Mouse (Mus musculus) C2C12 (cell line): ENCODE results near the gene Paxbp1. TPM values are rescaled to one million over a fixed set of nuclear protein-coding genes. Genes with fewer than 3 reads are reported as not detected.

Experiments used
- H3K27me3 ChIP-seq: one replicate; pipeline ENCODE4 v1.6.1; 2011; ENCODE audit not compliant: control insufficient read depth, insufficient read depth, insufficient read length
- H3K36me3 ChIP-seq: one replicate; pipeline ENCODE4 v1.6.1; 2011; ENCODE audit not compliant: control insufficient read depth, insufficient read depth
- H3K4me3 ChIP-seq: one replicate; pipeline ENCODE4 v1.5.1; 2011; ENCODE audit warnings: mild to moderate bottlenecking, control low read depth; ENCODE audit not compliant: poor library complexity, insufficient read depth, severe bottlenecking
- H3K79me2 ChIP-seq: one replicate; pipeline ENCODE4 v1.6.1; 2011; ENCODE audit not compliant: control insufficient read depth, insufficient read depth
- H3K79me3 ChIP-seq: one replicate; pipeline ENCODE4 v1.6.1; 2011; ENCODE audit warnings: low read depth, control low read depth
- H3ac ChIP-seq: one replicate; pipeline ENCODE3; 2011; ENCODE audit warnings: low read depth; ENCODE audit not compliant: control insufficient read depth, insufficient read length
- CEBPB ChIP-seq: IDR thresholded peaks from one replicate; pipeline ENCODE4 v1.6.1; 2011; ENCODE audit warnings: low read depth, mild to moderate bottlenecking, control low read depth, moderate library complexity
- CTCF ChIP-seq: IDR thresholded peaks from one replicate; pipeline ENCODE4 v1.5.1; 2011; ENCODE audit not compliant: control insufficient read depth, insufficient read depth, insufficient read length
- FOSL1 ChIP-seq: IDR thresholded peaks from one replicate; pipeline ENCODE4 v1.8.0; 2011; ENCODE audit warnings: mild to moderate bottlenecking, low read length; ENCODE audit not compliant: poor library complexity, insufficient read depth, severe bottlenecking
- MAX ChIP-seq: IDR thresholded peaks from one replicate; pipeline ENCODE4 v1.6.1; 2011; ENCODE audit warnings: mild to moderate bottlenecking, control low read depth
- MYOD1 ChIP-seq: IDR thresholded peaks from one replicate; pipeline ENCODE4 v1.6.1; 2011; ENCODE audit warnings: low read depth; ENCODE audit not compliant: control insufficient read depth, insufficient read length
- MYOG ChIP-seq: IDR thresholded peaks from one replicate; pipeline ENCODE4 v1.6.1; 2011; ENCODE audit not compliant: control insufficient read depth, insufficient read length; ENCODE audit errors: extremely low read depth
- USF1 ChIP-seq: IDR thresholded peaks from one replicate; pipeline ENCODE4 v1.6.1; 2011; ENCODE audit warnings: low read depth, mild to moderate bottlenecking, control low read depth, moderate library complexity
- polyA plus RNA-seq: library from polyadenylated mRNA; unstranded; fragments of >200 nt; fragmentation: generic; extraction: Trizol; gene quantifications from one replicate; pipeline ENCODE4 v1.2.1, GENCODE M21; 2012; ENCODE audit warnings: missing spikeins

Gene Paxbp1
- polyA plus RNA-seq, 1 experiment, result 6.1 TPM

DNA sequence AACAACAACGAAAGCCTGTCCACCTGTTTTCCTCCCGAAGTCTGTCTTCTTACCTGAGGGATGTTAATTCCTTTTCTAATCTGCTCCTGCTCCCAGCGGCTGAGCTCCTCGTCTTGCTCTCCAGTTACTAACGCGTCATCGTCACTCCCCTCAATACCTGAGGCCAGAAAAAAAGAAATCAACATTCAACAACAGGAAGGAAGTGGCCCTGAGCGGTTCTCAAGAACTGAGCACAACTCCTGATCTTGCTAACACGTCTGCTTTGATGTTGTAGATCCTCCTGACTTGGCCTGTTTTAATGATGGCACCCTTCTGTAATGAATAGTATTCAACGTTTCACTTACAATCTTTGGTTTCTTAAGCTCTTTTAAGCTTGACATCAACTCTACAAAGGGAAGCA is 8.5 kb downstream of the Paxbp1 start:
- Histone ChIP-seq H3K79me3 (peaks cover 30% of the 10 kb centered on the region), H3K4me3 (no peak overlapping the region), H3ac (no peak overlapping the region), H3K79me2 (peaks cover 41% of the 10 kb centered on the region), H3K27me3 (no peaks in the 10 kb centered on the region), H3K36me3 (peaks cover 84% of the 10 kb centered on the region)
- TF ChIP-seq USF1 (no peak), CTCF (no peak), MAX (no peak), MYOG (no peak), FOSL1 (no peak), MYOD1 (no peak), CEBPB (no peak)

DNA sequence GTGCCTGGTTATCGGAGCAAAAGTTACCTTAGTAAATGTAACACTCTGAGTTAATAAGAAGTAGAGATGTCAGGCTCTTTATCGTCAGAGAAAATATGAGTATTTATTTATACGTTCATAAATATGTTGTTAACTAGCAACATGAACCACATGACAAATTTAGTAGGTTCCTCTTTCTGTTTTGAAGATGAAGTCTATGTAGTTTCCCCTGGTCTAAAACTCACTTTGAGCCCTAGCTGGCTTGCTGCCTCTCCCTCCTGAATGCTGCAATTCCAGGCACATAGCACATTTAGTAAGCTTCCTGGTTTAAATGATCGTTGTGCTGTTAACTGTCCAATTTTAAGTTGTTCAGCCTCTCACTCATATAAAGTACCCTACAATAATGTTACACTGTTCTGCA is 13.6 kb downstream of the Paxbp1 start:
- Histone ChIP-seq H3K27me3 (no peaks in the 10 kb centered on the region), H3K36me3 (peaks cover 94% of the 10 kb centered on the region), H3K79me3 (no peaks in the 10 kb centered on the region), H3K79me2 (no peaks in the 10 kb centered on the region), H3K4me3 (no peak overlapping the region), H3ac (no peak overlapping the region)
- TF ChIP-seq MAX (no peak), CEBPB (no peak), FOSL1 (no peak), MYOG (no peak), MYOD1 (no peak), CTCF (no peak), USF1 (no peak)

DNA sequence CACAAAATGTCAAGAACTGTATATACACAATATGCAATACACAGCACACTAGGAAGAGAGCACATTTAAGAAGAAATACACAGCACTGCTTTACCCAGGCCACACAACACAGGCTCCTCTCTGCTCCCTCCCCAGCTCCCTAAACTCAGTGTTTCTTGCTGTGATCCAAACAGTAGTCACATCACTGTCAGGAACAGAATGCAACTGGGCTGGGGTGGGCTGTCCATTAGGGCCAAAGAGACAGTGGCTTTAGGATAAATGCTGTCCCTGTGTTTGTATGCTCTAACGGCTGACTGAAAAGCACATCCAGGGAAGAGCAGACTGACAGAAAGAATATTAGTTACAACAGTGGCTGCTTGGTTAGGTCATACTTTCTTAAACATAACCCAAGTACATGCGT is 14.4 kb downstream of the Paxbp1 start:
- TF ChIP-seq FOSL1 (no peak), USF1 (no peak), CTCF (no peak), MYOD1 (no peak), MAX (no peak), MYOG (no peak), CEBPB (no peak)
- Histone ChIP-seq H3K27me3 (no peaks in the 10 kb centered on the region), H3ac (no peak overlapping the region), H3K36me3 (peaks cover 94% of the 10 kb centered on the region), H3K4me3 (no peak overlapping the region), H3K79me3 (no peaks in the 10 kb centered on the region), H3K79me2 (no peaks in the 10 kb centered on the region)

DNA sequence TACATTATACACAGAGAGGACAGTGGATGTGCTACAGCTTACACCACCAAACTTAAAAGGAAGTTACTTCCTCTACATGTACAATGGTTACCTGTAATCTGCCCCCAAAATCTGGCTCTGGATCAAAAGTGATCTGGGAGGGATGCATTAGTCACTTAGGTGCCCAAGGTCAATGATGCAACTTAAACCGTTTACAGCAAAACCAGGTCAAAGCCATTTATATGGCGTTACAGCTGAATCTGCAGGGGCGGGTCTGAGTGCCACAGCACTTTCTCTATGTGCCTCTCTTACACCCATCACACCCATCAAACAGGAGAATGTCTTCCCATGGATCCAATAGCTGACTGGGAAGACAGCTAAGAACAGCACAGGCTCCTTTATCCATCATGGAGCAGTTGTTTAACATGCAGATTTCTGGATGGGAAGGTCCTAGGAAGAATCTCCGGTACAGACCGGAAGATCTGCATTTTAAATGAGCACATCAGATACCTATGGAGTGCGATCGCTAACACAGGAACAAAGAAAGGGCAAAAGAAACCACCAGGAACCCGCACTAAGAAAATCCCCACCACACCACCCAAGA is 15.1 kb downstream of the Paxbp1 start:
- no peaks in the 10 kb centered on the region for H3K79me2 ChIP-seq
- H3K79me3 ChIP-seq, result no peaks in the 10 kb centered on the region
- peaks cover 94% of the 10 kb centered on the region for H3K36me3 ChIP-seq
- H3K27me3 ChIP-seq, result no peaks in the 10 kb centered on the region
- H3ac ChIP-seq, result no peak overlapping the region
- H3K4me3 ChIP-seq, result no peak overlapping the region
- no peak for TF ChIP-seq FOSL1
- no peak for TF ChIP-seq CTCF

DNA sequence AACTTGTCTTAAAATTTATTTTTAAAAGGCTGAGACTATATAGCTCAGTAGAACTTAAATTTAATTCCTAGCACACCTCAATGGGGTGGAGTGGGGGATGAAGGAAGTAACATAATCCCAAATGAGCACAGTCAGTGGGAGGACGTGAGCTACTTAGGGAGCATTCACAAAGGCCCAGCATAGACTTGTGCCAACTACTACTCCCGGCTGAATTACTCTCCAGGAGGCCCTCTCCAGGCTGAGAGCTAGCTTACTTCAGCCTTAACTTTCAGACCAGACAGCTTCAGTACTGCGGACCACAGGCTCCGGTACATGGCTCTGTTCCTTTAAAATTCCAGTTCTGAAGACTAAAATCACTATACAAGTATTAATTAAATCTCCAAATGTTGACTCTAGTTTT is 18.1 kb downstream of the Paxbp1 start:
- Histone ChIP-seq H3ac (no peak overlapping the region), H3K4me3 (no peak overlapping the region), H3K27me3 (no peaks in the 10 kb centered on the region), H3K79me3 (no peaks in the 10 kb centered on the region), H3K79me2 (no peaks in the 10 kb centered on the region), H3K36me3 (peaks cover 93% of the 10 kb centered on the region)
- no peak for TF ChIP-seq MAX
- TF ChIP-seq CEBPB, result no peak
- TF ChIP-seq MYOD1, result no peak
- TF ChIP-seq FOSL1, result no peak
- TF ChIP-seq USF1, result no peak
- TF ChIP-seq MYOG, result no peak
- TF ChIP-seq CTCF, result no peak

DNA sequence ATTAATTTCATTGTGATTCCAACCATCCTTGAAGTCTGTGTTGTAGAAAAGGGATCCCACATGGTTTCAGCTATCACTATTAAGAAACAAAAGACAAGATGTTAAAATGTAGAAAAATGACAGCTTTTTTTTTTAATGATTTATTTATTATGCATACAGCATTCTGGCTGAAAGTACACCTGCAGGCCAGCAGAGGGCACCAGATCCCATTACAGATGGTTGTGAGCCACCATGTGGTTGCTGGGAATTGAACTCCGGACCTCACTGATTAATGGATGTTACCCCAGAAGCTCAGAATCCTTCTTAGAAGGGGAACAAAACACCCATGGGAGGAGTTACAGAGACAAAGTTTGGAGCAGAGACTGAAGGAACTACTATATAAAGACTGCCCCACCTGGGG is 21.0 kb downstream of the Paxbp1 start:
- TF ChIP-seq MAX, result no peak
- TF ChIP-seq CTCF, result no peak
- TF ChIP-seq MYOD1, result no peak
- no peak for TF ChIP-seq MYOG
- no peak for TF ChIP-seq USF1
- no peak for TF ChIP-seq FOSL1
- no peak for TF ChIP-seq CEBPB
- H3ac ChIP-seq, result no peak overlapping the region
- H3K36me3 ChIP-seq, result peaks cover 96% of the 10 kb centered on the region
- no peaks in the 10 kb centered on the region for H3K79me3 ChIP-seq
- H3K4me3 ChIP-seq, result no peak overlapping the region
- no peaks in the 10 kb centered on the region for H3K27me3 ChIP-seq
- H3K79me2 ChIP-seq, result no peaks in the 10 kb centered on the region
